Mouse (Mus musculus) ES-CJ7 (cell line): ENCODE measurements around the gene Vps25.

Source experiments
- DNase-seq: peaks from one replicate; pipeline ENCODE4 v3.0.0; 2011; ENCODE audit warnings: low read depth, low spot score

The Vps25 gene

DNA sequence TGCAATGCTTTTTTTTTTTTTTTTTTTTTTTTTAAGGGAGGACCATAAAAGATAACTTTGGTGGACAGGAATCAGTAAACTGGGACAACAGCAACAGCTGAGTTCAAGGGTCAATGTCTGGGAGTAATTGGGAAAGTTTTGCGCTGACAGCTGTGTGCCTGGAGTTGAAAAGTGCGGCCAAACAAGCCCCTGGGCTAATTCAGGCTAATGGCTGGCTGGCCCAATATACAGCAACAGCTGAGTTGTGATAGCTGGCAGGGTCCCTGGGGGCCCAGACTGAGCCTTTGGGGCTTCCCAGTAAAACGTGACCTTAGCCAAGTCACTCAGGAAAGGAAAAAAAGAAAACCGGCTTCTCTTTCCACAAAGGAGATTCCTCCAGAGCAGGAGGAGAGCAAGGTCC, 8.4 kb upstream of the Vps25 start:
- no peak for DNase-seq

DNA sequence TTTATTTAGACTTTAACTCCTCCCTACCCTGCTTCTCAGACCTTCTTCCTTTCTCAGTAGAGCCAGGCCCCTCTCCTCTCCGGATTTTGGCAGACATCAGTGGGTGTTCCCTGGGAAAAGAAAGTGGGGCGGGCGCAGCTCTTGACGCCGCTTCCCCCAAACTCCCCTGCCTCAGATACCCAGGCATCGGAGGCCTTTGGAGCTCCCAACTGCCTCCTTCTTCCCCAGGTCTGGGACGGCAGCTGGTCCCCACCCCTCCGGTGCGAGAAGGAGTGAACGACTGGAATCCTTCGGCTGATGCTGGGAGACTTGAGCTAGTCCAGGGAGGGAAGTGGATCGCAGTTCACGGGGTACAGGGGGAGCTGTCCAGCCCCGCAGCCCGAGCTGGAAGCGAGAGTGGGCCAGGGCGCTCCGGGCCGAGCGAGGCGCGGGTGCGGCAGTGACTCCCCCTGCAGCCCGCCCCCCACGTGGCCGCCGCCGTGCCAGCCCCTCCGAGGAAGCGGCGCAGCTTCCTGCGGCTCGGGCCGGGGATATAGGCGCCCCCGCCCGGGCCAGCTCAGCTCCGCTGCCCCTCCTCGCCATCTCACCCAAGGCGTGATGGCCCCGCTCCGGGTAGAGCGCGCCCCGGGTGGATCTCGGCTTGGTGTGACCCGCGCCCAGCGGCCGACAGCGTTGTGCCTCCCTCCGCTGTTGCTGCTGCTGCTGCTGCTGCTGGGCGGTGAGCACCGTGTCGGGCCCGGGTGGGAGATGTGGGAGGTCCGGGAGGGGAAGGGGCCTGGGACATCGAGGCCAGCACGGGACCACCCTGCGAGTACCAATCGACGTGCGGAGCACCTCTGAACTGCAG, 7.4 kb upstream of the Vps25 start, which contains the start of gene Ramp2:
TSS of gene Ramp2 (plus strand) at position 174 of the 847 bp plus-strand sequence.
- peak; percentile 48 for DNase-seq

DNA sequence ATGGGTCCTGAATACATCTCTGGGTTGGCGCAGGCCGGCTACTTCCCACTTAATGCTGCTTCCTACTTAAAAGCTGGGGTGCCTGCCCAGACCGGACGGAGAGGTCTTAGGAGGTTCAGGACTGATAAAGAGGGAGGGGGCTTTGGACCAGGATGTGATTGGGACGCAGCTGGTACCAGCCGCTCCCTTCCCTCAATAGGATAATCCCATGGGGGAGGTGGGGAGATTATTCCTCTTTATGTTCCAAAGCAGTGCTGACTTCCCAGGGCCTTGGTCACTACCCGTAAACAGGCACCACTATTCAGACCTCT, 6.8 kb upstream of the Vps25 start:
- DNase-seq = no peak

DNA sequence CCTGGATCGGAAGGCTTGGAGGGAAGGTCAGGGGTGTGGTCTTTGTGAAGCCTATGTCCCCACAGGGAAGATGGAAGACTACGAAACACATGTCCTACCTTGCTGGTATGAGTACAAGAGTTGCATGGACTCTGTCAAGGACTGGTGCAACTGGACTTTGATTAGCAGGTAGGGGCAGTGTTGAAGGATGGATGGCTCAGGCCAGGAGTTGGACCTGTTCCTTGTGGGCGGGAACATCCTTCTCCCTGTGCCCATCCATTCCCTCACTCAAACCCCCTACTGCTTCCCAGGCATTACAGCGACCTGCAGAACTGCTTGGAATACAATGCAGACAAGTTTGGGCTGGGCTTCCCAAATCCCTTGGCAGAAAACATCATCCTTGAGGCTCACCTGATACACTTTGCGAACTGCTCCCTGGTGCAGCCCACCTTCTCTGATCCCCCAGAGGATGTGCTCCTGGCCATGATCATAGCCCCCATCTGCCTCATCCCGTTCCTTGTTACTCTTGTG, 5.9 kb upstream of the Vps25 start:
- no peak for DNase-seq

DNA sequence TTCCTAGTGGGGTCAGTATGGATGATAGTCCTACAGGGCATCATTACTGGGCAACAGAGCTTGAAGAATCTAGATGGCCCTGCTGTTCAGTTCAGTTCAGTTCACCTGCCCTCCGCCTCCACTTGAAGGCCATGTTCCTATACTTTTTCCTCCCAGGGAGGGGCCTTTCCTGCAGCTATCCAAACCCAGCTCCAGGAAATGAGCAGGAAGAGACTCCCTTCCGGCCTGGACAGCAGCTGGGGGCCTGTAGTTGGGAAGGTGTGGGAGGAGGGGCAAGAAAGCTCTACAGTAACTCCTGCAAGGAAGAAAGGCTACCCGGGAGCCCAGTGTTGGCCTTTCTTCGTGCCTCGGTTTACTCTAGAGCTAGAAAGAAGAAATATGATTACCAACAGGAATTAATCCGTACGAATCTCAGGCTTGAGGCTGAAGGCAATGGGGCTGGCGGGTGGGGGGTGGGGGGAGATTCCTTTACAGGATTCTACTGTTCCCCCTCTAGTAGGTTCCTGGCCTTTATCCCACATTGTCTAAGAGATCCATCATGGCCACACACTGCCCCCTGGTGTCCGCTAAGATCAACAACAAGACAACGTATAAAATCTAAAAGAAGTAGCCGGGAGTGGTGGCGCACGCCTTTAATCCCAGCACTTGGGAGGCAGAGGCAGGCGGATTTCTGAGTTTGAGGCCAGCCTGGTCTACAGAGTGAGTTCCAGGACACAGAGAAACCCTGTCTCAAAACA, 5.1 kb upstream of the Vps25 start:
- DNase-seq = peak; percentile 94

DNA sequence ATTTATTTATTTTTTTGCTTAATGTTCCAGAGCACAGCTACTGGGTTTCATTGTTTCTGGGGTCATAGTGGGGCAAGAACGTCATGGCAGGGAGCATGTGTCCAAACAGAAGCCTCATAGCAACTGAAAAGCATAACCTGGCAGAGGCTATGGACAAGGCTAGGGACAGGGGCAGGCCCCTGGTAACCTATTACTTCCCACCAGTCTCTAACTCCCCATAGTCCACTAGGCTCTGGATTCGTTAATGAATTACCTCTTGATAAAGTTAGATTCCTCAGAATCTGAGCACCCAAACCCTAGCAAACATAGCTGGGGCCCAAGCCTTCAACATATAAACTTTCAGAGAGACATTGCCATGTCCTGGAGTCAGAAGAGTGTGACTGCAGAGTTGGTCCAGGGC, 2.5 kb upstream of the Vps25 start:
- DNase-seq = no peak

DNA sequence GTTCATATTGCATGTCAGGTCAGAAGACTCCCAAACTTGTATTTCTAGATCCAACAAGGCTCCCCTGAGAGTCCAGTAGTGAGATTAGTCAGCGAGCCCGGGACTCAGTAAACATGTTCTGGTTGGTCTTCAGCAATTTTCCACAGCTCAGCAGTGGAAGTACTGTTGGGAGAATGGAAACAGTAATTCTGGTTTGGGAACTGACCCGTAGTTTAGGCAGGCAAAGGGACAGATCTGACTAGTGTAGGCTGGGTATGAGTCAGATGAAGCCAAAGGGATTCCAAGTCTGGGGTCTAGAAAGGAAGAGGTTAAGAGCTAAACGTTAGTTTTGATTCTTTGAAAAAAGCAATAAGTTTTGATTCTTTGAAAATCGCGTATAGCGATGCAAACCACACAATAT, 566 bp upstream of the Vps25 start:
- no peak for DNase-seq

DNA sequence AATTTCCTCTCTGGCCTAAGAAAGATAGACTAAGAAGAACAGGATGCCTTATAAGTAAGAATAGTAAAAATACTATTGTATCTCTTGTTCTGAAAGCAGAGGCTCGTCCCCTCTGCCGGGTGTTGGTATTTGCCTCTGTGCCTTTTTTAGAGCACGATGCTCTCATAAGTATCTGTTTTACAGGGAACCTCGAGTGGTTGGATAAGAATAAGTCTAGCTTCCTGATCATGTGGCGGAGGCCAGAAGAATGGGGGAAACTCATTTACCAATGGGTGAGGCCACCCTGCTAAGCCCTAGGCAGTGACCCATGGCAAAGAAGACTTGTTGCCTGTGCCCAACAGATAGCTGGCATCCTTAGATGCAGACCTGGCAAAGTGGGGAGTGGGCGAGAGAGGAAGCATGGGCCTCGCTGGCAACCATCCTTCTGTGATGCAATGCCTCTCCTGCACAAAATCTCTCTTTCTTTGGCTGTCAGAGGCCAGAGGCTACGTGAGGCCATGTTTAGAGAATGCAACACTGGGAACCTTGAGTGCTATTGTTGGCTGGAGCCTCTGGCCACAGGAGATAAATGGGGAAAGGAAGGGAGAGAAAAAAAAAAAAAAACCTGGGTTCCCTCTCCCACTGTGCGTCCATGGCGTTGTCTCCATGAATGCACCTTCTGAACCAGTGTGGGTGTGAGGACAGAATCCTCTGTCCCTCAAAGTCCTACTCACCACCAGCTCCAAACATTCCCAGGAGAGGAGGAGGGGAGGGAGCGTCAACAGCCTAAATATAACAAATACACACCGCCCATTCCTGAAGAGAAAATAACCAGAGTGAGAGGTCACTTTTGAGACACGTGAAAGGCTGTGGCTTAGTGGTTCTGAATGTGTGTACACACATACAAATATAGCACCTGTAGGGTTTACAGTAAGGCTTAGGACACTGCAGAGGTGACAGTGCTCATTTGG, 2.6 kb downstream of the Vps25 start:
- no peak for DNase-seq

DNA sequence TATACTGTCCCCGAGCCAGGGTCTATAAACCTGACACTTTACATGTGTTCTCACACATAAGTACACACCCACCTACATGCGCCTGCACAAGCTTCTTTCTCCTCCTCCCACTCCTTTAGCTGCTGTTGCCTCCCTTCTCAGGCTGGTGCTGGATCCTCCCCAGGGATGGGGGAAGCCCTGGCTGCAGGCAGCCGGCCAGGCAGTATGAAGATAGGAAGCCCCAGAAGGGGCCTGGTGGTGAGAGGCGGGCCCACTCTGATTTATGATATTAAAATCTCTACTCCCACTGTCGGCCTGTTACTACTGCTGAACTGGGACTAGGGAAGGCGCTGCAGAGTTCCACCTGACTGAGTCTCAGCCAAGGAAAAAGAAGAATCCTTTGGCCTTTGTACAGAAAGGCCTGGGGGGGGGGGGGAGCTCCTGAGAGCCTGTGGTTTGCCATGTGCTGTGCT, 5.8 kb downstream of the Vps25 start:
- DNase-seq = no peak

DNA sequence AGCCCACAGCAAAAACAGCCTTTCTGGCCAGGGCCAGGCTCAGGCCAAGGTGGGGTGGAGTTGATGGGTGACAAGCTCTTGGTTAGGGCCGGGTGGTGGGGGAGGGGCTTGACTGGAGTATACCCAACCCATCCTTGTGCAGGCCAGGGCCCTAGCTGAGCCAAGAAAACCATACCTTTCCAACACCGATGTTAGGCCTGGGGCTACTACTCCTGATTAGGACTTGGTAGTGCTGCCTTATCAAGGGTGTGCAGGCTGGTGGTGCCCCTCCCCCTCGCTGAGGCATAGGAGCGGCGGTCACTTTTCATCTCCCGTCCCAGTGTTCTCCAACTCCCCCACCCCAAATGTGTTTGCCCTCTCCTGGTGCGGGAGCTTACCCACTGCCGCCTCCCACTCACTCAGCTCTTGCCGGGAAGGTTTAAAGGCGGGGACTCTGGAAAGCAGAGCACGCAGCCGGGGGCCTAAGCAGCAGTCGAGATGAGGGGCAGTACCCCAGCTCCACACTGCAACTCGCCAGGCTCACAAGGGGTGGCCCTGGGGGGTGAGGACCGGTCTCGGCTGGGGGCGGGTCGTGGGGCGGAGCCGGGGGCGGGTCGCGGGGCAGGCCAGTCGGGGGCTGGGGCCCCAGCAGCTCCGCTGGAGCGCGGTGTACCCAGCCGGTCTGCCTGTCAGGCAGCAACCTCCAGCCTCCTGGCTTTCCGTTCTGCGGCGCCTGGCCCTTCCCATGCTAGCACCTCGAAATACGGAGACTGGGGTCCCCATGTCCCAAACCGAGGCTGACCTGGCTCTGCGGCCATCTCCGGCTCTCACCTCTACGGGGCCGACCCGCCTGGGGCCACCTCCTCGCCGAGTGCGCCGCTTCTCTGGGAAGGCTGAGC, 6.7 kb downstream of the Vps25 start, which contains the start of gene Wnk4:
TSS of gene Wnk4 (plus strand) at position 620 of the 878 bp plus-strand sequence.
- DNase-seq = peak; percentile 78

DNA sequence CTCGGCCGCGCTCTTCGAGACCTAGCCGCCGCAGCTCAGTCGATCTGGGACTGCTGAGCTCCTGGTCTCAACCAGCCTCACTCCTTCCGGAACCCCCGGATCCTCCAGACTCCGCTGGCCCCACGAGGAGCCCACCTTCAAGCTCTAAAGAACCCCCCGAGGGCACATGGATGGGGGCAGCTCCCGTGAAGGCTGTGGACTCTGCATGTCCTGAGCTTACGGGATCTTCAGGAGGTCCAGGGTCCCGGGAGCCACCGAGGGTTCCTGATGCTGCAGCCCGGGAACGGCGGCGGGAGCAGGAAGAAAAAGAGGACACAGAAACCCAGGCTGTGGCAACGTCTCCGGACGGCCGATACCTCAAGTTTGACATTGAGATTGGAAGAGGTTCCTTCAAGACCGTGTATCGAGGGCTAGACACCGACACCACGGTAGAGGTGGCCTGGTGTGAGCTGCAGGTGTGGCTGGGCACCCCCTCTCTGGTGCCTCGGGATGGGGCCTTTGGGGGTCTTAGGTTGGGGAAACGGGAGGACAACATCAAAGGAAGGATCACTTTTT, 7.4 kb downstream of the Vps25 start:
- no peak for DNase-seq

DNA sequence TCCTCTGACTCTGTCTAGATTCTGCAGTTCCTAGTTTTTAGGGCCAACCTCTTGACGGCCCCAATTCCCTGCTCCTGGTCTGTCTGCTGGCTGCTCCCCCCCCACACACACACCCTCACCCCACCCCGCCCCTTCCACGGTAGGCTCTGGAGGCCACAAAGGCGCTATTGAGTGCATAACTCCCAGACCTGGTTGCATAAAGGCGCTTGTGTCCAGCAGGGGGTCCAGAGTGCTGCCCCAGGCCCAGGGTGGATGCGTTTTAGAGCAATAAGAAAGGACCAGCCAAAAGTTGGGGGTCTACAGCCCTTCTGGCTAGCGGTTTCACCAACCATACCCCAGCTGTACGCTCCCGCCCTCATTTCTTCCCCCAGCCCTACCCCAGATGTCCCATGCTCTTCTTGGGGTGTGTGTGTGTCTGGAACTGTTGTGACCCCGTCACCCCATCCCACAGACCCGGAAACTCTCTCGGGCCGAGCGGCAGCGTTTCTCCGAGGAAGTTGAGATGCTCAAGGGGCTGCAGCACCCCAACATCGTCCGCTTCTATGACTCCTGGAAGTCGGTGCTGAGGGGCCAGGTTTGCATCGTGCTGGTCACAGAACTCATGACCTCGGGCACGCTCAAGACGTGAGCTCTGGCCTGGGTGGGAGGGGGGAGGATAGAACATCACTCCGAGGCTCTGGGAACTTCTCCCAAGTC, 8.9 kb downstream of the Vps25 start:
- DNase-seq = no peak

DNA sequence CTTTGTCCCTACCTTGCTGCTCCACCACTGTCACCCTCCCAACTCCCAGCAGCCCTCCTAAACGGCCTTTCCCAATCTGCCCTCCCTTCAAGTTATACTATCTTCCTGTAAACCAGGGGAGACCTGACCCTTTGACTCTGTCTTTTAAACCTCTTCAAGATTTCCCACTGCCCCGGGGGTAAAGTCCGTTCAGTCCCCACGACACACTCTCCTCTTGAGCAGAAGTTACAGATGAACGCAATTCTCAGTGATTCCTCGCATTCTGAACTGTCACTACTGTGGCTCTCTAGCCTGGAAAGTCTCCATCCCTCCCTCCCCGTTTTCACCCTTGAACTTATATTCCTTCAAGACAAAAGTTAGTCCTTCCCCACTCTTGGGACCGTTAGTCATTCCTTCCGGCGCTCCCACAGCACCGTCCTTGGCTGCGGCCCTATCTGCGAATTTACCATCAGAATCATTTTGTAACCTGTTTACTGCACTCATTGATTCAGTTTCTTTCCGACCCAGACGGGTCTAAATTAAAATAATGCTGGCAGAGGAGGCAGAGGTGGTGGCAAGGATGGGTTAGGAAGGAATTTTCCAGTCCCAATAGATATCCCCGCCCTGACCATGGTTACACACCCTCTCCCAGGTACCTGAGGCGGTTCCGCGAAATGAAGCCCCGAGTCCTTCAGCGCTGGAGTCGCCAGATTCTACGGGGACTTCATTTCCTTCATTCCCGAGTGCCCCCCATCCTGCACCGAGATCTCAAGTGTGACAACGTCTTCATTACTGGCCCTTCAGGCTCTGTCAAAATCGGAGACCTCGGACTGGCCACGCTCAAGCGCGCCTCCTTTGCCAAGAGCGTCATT, 9.9 kb downstream of the Vps25 start:
- no peak for DNase-seq

DNA sequence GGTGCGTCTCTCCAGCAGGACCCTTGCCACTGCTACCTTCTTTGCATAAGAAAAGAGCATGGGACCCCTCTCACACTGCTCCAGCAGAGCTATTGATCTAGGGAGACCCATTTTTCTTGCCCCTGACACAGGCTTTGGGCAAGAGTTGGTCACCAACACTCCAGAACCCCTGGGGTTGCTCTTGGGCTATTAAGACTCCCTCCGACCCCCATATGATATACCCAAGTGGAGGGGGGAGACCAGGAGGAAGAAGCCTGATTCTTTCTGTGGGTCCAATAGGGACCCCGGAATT, 10.4 kb downstream of the Vps25 start:
- DNase-seq = no peak

DNA sequence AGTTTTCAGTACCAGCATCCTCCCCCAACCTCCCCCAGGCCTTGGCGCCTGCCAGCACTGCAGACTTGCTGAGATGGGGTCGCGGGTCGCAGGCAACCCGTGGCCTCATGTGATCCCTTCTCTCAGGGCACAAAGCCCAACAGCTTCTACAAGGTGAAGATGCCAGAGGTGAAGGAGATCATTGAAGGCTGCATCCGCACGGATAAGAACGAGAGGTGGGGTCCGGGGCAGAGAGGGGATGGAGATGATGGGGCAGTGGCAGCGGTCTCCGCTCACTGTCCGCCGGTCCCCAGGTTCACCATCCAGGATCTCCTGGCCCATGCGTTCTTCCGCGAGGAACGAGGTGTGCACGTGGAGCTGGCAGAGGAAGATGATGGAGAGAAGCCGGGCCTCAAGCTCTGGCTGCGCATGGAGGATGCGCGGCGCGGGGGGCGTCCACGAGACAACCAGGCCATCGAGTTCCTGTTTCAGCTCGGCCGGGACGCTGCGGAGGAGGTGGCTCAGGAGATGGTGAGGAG, 11.5 kb downstream of the Vps25 start:
- no peak for DNase-seq

DNA sequence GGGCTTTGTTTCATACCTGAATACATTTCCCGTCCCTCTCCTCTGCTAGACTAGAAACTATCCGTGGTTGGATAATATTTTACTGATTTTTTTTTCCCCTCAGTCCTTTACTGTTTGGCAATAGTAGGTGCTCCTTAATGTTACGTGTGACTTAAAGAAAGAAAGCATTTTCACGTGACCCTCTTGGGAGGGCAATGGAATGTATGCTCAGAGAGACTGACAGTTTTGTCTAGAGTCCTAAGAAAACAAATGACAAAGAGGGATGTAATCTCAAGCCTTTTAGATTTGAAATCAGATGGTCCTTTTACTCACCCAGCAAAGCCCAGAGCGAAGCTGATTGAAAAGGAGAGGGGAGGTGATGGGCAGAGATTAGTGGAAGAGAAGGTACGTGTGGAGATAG, 12.4 kb downstream of the Vps25 start:
- DNase-seq = no peak

DNA sequence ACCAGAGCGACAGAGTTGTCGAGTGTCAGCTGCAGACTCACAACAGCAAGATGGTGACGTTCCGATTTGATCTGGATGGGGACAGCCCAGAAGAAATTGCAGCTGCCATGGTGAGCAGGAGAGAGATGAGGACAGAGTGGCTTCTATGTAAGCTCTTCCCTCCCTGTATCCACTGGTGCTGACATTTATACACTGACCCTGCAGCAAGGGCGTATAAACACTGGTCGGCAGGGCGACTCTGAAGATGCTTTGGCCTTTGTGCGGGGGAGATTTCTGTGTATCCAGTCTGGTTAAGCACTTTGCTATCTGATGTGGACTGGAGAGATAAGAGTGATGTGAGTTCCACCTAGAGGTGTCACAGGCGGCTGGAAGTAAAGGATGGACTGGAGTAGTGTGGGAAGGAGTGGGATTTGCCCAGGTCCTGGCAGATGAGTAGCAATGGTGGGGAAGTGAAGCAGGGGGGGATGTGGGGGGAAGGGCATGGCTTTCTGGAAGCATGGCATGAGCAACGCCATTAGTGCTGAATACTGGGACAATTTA, 16.1 kb downstream of the Vps25 start:
- no peak for DNase-seq

DNA sequence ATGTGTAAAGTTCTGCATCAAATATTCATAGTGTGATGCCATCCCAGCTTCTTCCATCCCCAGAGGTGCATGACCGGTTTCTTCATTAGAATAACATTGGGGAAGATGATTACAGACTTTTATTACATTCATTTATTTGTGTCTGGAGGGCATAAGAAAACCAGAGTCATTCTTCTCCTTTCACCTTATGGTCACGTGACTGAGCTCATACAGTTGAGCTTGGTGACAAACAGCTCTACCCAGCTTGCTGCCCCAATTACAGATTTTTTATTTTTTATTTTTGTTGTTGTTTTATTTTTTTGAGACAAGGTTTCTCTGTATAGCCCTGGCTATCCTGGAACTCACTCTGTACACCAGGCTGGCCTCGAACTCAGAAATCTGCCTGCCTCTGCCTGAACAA, 18.9 kb downstream of the Vps25 start:
- DNase-seq = no peak

DNA sequence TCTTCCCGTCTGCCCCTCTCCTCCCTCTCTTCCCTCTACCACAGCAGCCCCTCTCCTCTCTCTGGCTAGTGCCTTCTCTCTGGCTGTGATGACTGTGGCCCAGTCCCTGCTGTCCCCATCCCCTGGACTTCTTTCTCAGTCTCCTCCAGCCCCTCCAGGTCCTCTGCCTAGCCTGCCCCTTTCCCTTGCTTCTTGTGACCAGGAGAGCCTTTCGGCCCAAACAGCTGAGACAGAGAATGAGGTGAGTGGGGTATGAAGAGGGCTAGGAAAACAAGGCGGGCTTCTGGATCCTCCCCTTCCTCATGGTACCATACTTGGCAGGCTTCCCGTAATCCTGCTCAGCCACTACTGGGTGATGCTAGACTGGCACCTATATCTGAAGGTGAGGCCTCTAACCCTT, 21.8 kb downstream of the Vps25 start:
- DNase-seq = no peak
